Mouse (Mus musculus) leukemia stem cell, adult 10-12 weeks (primary cell): ENCODE measurements around the gene Olfr873. TPM values are rescaled to one million over a fixed set of nuclear protein-coding genes. Genes with fewer than 3 reads are reported as not detected.

ENCODE experiments used
- polyA plus RNA-seq: library from polyadenylated mRNA; stranded (reverse); fragments of >175 nt; gene quantifications from 2 replicates; pipeline ENCODE4 v1.2.3, GENCODE M21; 2012; ENCODE audit warnings: low replicate concordance

Gene Olfr873
- polyA plus RNA-seq, result 0.03 TPM in 1 of 2 replicates, not detected in the other

DNA sequence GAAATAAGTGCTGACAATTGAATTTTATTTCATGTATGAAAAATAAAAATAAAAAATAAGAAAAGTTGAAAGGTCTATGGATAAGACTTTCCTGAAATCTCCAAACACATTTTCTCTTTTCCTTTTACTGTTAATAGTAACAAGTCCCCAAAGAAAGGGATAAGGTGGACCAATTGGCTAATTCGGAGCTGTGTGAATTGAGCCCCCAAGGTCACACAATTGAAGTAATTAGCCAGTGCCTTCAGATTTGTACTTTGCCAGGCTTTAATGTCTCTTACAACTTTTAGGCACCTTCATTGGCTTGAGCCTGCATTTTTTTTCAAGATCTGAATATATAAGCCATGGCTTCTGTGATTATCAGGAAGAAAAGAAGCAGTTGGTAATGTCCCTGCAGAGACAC, at the start of gene Olfr873:
TSS of gene Olfr873 (plus strand) at position 301 of the 400 bp plus-strand sequence.

DNA sequence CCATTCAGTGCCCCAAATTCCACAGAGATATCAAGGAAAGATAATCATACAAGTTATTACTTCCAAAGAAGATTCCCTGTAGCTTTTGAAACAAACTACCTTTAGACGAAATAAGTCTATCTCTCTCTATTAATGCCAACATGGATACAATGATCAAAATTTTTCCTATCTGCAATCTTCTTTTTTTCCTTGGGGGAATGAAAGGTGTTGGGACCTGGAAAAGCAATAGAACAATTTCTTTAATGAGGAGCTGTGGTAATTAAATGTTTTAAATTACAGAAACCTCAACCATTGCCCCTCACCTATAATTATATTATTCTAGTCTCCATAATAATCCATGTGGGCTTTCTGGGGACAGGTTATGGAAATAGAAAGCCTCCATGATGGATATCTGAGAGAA, 16.3 kb upstream of the Olfr873 start, which contains the start of gene Olfr39:
TSS of gene Olfr39 (plus strand) at position 301 of the 400 bp plus-strand sequence.

GRCm38 (mm10) chr9:20335994-20336393, 37.7 kb downstream of the Olfr873 start, which contains the start of gene Olfr18:
Gene Olfr18, minus strand, starts transcription at chr9:20336094.

Other genes with a start within 250 kb of the Olfr873 start
- gene Olfr867, start 241.0 kb upstream of the Olfr873 start, polyA plus RNA-seq, result not detected in 2 replicates
- not detected in 2 replicates for gene Olfr868, start 199.9 kb upstream of the Olfr873 start, polyA plus RNA-seq
- gene Olfr869, start 169.5 kb upstream of the Olfr873 start, polyA plus RNA-seq, result not detected in 2 replicates
- gene Olfr870, start 124.5 kb upstream of the Olfr873 start, polyA plus RNA-seq, result not detected in 2 replicates
- not detected in 2 replicates for gene Olfr871, start 86.3 kb upstream of the Olfr873 start, polyA plus RNA-seq
- gene Olfr872, start 61.4 kb upstream of the Olfr873 start, polyA plus RNA-seq, result not detected in 2 replicates
- not detected in 2 replicates for gene Olfr39, start 16.2 kb upstream of the Olfr873 start, polyA plus RNA-seq
- not detected in 2 replicates for gene Olfr18, start 37.6 kb downstream of the Olfr873 start, polyA plus RNA-seq
- gene Zfp560, start 86.6 kb downstream of the Olfr873 start, polyA plus RNA-seq, result 0.24 and 0.43 TPM in 2 replicates
- gene Zfp26, start 161.6 kb downstream of the Olfr873 start, polyA plus RNA-seq, result 0.08 and 0.38 TPM in 2 replicates
- 2.6 and 3.1 TPM in 2 replicates for gene Zfp426, start 194.2 kb downstream of the Olfr873 start, polyA plus RNA-seq
- 0.42 and 1.4 TPM in 2 replicates for gene Zfp266, start 222.9 kb downstream of the Olfr873 start, polyA plus RNA-seq